Mouse (Mus musculus): ENCODE data around the gene Ndufs5.
A peak's percentile ranks its signal among the peaks of the same experiment; 100 is the strongest.

Ndufs5 gene

DNA sequence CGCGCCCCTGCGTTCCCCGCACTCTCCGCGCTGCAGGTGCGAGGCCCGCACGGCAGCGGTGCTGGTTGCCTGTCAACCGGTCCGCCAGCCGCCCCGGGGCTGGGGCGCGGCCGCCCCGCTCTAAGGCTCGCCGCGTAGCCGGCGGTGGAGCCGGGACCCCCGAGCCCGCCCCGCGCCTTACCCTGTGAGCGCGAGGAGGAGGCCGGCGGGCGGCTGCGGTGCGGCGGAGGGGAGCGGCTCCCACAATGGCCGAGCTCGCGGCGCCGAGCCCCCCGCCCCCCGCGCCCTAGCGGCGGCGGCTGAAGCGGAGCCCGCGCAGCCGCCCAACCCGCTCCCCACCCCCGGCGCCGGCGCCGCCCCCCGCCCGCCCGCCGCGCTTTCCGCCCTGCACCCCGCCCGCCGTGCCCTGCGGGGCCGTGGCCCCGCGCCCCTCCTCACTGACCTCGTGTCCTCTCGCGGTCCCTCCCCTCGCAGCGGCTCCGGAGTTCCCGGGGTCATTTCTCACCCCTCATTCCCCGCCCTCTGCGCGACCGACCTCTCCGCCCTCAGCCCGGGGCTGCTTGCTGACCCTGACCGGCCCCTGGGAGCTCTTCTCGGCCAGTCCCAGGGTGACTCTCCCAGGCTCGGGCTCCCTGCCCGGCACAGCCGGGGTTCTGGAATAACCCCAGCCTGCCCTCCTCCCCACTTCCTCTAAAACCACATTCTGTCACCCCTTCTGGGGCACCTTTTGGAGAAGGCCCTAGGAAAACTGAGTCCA is 30.8 kb downstream of the Ndufs5 start:
- peak in 1 of 2 experiments; percentile 24 for DNase-seq (ENCODE audit: low spot score in 2 of 2)

DNA sequence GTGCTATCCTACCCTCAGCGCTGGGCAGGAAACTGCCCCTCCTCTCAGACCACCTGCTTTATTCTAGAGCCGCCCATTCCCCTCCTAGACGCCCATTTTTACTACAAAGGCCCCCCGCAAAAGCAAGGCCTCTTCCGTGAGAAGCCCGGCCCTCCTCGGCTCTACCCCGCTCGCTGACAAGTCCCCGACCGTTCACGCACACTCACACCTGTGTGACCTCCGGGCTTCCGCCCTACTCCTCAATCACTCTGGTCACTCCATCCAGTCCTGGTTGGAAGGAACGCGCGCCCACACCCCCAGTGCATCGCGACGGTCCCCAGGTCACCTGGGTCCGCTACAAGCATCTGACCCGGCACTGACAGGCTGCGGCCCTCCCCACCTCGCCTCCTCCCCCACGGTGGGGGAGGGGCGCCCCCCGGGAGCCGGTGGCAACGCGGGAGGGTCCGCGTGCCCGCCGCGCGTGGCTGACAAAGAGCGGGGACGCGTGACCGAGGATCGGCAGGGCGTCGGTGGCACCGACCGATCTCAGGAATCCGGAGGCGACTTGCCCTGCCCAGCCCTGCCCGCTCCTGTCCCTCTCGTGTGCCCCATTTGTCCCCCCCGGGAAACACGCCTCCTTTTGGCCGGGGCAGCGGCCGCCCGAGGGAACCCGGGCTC is 31.5 kb downstream of the Ndufs5 start:
- DNase-seq (ENCODE audit: low spot score in 2 of 2) = no peak

DNA sequence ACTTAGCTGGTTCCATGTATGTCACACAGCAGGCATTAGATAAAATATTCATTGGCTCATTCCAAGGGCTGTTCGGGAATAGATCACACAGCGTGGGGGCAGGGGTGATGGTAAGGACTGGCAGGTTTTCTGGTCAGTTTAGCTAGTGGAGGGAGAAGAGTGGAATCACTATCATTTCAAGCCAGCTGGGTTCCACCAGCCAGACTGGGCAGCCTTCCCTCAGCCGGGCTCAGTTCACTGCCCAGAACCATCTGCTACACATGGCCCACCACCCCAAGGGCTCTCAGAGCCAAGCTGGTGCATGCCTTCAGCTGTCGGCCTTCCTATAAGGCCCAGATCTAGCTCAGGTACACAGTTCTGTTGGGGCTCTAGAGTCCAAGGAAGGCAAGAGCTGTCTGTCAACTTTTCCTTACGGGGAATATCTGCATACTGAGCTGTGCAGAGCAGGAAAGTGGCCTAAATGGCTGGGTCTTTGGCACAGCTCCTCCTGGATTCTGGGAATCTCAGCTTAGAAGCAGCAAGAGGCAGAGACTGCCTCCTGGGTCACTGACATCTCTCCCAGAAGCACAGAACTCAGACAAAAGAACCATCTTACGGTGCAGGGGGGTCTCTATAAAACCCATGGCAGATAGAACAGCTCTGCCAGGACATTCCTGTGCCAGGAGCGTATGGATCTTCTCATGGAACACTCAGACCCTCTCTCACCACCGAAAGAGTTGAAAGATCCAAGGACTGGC is 32.3 kb downstream of the Ndufs5 start:
- no peak for DNase-seq (ENCODE audit: low spot score in 2 of 2)

DNA sequence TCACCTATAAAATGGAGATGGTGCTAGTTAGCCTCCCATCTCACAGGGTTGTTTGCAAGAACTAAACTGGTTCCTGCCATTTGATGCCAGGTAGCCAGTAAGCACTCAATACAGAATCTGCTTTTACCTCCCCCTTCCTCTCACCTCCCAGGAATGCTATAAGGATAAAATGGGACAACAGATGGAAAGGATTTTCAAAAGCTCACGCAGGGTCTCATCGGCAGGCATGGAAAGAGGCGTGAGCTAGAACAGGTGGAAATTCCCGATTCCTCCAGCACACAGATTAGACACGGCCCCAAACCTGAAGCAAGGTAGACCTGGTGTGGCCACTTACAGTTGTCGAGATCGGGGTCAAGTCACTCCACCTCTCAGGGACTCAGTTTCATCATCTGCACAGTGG is 33.0 kb downstream of the Ndufs5 start:
- no peak for DNase-seq (ENCODE audit: low spot score in 2 of 2)

DNA sequence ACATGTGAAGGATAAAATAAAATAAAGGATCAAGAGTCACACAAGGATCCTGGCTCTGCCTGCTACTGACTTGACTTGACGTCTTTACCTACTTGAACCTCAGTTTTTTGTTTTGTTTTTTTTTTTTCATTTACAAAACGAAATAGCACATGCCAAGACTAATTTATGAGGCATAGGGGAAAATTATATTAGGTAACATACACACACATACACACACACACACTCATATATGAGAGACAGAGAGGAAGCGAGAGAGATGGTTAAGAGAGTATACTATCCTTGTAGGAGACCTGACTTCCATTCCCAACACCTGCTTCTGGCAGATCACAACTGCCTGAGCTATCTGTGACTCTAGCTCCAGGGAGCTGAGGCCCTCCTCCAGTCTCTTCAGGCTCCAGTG is 33.7 kb downstream of the Ndufs5 start, which contains the start of gene Macf1:
Gene Macf1 (minus strand): TSS at position 101 of the 400 bp plus-strand sequence.
- DNase-seq (ENCODE audit: low spot score in 2 of 2) = no peak

DNA sequence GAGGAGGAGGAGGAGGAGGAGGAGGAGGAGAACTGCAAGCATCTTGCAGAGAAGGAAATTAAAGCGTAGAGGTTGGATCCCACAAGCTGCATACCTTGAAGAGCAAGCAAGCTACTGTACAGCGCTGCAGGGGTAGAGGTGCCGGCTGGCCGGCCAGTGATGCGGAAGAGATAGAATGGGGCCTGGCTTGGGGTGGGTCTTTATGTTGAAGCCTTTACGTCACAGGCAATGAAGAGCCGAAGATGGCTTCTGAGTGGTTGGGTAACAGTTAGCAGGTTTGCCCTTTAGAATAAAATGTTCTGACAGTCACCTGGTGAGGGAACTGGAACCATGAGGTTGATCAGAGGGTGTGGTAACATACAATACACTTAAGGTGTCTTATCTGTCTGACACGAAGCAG is 35.7 kb downstream of the Ndufs5 start:
- DNase-seq (ENCODE audit: low spot score in 2 of 2) = no peak

DNA sequence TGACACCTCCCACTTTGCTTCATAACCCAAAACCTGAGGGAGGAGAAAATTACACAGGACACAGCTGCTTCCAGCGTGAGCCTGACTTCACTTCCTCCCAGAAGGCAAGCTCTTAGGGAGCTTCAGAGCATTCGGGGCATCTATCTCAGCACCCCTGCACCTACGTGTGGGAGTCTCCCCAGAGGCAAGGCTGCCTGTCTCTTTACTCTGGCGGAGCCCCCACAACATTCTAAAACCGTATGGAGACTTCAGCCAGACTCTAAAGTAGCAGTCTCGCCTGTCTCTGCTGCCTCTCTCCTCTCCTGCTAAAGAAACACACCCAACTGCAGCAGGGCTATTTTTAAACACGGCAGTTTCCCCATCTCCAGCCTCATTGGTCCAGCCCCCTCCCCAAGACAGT is 37.0 kb downstream of the Ndufs5 start:
- DNase-seq (ENCODE audit: low spot score in 2 of 2) = no peak

DNA sequence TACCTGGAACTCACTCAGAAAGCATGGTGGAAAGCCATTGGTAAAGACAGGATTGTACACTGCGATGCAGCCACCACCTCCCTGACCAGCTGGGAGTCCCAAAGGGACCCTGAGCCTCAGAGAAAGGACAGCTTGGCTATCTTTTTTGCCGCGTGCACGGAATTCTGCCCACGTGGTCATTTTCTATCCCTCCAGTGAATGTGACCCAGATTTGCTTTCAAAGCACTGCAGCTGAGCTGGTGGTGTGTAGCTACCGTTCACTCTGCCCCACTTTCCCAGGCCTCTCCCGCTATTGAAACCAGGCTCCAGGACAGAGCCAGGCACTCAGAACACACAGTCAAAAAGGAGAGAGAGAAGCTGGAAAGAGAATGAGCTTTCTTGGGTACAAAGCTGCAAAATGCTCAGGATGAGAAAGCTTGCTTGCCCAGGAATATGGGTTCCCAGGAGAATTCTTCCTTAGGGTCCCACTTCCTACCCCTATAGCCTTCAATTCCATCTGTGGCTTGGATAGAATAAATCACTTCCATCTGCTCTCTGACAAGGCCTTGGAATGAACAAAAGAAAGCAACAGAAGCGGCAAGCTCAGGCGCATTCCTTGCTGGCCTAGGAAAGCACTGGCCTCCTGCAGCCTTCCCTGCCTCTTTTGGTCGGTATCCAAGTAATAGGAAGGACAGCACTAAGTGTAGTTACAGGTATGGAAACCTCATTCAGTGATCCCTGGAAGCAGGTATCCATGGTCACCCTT is 40.8 kb downstream of the Ndufs5 start:
- no peak for DNase-seq (ENCODE audit: low spot score in 2 of 2)

DNA sequence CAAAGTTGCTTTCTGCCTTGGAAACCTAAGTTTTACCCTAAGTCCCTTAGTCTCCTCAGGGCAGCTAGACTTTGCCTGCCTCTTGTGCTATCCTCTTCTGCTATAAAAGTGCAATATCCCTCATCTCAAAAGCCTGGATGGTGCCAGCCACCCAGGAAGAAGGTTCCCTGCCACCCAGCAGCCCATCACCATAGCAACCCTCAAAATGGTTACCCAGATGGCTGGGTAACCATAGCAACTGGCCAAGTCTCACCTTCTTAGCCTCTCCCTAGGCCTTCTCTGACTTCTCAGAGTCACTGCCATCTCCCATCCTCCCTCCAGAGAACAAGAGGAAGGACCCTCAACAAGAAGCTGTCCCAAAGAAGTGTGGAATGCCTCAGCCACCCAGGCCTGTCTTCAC is 47.4 kb downstream of the Ndufs5 start:
- no peak for DNase-seq (ENCODE audit: low spot score in 2 of 2)

DNA sequence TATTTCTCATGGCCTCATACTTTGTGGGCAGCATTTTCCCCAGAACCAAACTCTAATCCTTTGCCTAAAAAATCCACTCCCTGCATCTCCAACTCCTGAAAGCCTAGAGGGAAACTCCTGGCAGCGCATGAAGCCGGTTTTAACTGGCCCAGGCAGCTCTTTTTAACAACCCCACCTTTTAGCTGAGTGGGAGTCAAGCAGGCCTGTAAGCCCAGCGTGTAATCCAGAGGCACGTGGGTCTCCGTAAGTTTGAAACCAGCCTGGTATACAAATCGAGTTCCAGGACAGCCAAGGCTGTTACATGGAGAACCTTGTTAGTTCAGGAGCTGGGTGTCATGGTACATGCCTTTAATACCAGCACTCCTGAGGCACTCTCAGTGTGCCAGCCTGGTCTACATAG is 48.3 kb downstream of the Ndufs5 start:
- DNase-seq (ENCODE audit: low spot score in 2 of 2) = no peak

DNA sequence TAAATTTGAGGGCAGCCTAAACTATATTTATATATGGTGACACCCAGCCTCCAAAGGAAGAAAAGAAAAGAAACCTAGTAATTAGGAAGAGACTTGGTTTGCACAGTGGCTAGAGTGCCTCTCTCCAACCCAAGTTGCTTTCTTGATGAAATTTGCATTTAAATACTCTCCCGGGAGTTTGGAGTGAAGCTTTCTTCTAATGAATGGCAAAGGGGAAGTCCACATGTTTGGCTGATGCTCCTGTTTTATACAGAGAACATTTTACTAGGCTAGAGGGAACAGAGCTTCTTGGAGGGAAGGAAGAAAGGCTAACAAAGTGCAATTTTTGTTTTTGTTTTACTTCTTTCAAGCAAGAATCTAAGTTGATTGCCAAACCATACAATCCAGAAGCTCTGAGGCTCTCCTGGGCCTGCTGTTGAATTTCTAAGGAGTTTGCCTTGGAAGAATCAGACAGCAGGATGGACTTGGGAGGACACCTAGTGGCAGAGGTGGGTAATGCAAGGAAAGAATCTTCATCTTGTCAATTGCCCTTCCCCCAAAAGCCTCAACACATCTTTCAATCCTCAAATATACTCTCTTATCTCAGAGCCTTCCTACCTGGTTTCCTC is 50.6 kb downstream of the Ndufs5 start:
- DNase-seq (ENCODE audit: low spot score in 2 of 2) = peak; percentile 74 to 81

DNA sequence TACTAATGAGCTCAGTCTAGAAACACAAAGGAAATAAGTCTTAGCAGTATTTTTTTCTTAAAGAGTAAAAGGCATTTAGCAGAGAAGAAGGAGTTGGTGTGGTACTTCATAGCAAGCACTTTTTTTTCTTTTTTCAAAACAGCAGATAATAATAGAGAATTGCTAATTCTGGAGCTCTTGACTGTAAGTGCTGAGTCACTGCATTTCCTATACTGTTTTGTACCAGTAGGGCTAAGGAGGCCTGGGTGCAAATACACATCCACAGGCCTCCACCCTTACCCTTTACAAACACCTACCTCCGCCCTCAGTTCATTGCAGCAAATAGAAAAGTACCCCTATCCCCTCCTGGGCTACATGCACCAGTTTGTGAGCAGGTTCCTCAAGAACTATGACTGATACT is 51.5 kb downstream of the Ndufs5 start:
- DNase-seq (ENCODE audit: low spot score in 2 of 2) = no peak

DNA sequence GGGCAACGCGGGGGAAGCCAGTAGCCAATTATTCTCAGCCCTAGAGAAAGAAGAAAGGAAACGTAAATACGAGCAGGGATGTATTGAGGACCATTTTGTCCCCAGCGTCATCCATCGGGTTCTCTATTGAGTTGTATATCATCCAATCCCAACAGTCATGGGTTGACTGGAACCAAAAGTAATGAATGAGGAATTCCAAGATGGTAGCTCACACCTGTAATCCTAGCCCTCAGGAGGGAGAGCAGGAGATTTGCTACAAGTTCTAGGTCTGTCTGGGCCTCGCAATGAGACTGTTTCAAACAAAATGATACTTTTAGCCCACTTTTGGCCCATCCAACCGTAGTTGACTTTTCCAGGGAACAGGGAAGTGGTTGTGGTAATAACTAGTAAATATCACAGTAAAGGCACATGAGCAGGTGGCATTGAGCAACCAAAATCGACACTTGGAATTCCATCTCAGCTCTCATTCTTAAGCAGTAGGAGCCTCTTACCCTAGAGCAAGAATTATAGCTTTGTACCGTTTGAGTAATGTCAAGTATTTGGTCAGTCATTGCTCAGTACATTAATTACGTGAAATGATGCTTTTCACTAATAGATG is 52.2 kb downstream of the Ndufs5 start:
- no peak for DNase-seq (ENCODE audit: low spot score in 2 of 2)

DNA sequence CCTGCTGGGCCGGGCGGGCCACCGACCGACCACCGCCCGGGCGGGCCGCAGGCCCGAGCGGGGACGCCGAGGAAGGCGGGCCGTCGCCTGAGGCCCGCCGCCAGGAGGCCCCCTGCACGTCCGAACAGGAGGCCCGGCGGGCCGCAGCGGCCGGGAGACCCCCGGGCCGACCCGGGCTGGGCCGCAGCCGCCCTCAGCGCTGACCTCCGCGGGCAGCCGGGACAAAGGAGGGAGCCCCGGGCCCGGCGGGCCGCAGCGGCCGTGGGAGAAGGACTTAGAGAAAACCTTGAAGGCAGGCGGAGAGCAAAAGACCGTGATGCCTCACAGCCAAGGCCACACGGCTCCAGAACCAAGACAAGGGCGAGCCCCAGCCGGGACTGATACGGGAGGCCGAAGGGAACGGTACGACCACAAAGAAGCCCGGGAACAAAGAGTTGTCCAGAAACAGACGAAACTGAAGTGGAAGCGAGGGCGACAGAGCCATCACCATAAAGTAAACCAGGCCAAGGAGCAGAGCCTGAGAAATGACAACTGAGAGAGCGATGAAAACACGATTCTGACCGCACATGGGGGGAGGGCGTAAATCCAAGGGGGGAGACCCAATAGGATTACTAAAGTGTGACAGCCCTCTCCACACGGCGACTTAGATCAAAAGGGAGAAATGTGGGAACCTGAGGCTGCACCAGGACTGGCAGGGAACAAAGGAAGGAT is 52.9 kb downstream of the Ndufs5 start:
- DNase-seq (ENCODE audit: low spot score in 2 of 2) = peak; percentile 58 to 69

DNA sequence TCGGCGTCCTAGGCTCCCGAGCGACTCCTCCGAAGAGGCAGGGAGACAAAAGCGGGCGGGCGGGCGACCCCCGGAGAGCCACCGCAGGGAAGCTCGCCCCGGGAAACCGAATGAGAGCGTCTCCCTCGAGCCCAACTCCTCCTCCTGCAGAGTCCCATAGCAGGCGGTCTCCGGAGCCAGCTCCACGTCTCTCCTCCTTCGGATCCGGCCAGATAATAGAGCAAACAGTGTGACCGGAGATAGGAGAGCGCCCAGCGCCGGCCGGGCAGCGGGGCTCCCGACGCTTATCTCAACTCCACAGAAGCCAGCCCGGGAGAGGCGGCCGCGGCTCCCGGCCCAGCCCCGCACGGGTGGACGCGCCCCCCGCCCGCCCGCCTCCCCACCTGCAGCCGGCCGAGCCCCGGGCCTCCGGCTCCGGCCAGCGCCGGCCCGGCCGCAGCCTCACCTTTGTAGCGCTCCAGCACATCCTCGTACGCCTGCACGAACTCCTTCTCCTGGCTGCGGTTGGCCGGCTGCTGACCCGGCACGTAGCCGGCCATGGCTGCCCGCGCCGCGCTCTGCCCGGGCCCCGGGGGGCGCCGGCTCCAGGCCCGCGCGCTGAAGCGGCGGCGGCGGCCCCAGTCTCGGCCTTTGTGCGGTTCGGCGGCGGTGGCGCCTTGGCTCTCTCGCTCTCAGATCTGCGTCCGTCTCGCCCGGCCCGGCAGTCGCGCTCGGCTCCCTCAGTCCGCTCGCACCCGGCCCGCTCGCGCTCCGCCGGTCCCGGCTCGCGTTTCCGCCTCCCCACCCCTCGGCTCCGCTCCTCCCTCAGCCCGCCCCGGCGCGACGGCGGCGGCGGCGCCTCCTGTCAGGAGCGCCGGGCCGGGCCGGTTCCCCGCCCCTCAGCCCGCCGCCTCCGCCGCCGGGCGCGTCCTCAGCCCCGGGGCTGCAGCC is 53.7 kb downstream of the Ndufs5 start:
- peak; percentile 81 to 83 for DNase-seq (ENCODE audit: low spot score in 2 of 2)

DNA sequence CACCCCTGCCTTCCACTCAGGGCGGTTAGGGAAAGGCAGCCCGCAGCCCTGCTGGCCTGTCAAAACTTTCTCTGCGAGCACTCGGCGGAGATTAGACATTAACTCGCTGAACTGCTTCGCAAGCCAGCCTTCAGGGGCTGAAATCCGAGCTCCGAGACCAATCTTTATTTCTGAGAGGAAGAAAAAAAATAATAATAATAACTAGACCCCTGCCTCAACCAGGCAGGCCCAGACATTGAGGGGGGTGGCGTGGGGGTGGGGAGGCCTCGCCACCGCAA is 54.4 kb downstream of the Ndufs5 start:
- peak; percentile 21 to 41 for DNase-seq (ENCODE audit: low spot score in 2 of 2)

DNA sequence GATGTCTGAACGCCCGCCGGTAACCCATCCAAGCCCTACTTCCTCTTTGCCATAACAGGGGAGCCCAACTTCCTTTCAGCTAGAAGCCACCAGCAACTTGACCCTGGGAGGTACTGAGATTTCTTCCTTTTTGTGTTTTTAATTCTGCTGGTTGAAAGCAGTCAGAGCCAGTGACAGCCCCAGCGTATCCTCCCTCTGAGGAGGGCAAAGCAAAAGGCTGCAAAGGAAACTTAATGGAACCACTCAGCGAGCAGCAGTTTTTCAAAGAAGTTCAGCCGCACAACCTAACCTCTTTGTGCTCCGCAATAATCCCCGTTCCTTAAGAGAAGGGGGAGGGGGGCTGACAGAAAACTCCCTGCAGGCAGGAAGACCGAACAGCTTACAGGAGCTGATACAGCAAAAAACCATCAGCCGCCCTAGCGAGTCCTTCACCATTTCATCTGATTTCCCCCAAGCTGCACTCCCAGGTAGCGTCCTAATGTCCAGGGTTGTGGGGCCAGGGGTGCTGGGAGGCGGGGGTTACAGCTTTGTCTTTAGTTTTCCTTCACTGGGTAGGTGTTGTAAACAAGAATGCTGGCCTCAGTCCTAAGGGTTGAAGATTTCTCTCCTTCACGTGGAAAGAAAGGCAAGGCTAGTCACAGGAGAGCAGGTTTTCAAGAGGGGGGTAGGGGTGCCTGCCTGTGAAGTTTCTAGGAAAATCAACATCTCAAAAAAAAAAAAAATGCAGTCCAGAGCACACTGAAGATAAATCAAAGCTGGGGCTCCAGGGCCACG is 54.9 kb downstream of the Ndufs5 start:
- DNase-seq (ENCODE audit: low spot score in 2 of 2) = peak; percentile 30 to 37
